Mouse (Mus musculus) megakaryocyte, embryonic 14.5 days (primary cell): ENCODE results near the gene Gzmm.

Source experiments
- FLI1 ChIP-seq: IDR thresholded peaks from 2 replicates; pipeline ENCODE4 v1.6.1; 2012; ENCODE audit warnings: low read length, inconsistent platforms, mixed read lengths
- GATA1 ChIP-seq: IDR thresholded peaks from 3 replicates; pipeline ENCODE4 v1.6.1; 2012; ENCODE audit warnings: mixed read lengths, low read length, inconsistent platforms, borderline replicate concordance

- TF ChIP-seq GATA1 (no peak), FLI1 (no peak)
Measured at GRCm38 (mm10) chr10:79691986-79692548, 3.2 kb downstream of the Gzmm start.
